Mouse (Mus musculus) MEL (cell line): ENCODE data around the gene Asgr2. TPM values are rescaled to one million over a fixed set of nuclear protein-coding genes. Genes with fewer than 3 reads are reported as not detected.

Experiments
- DNase-seq: peaks from one replicate; pipeline ENCODE4 v3.0.0; 2011; ENCODE audit warnings: low read depth, low spot score
- H3K27ac ChIP-seq: 2 replicates; pipeline ENCODE4 v1.5.1; 2012; ENCODE audit warnings: low read depth, mild to moderate bottlenecking, control low read depth, low read length, moderate library complexity; ENCODE audit not compliant: control insufficient read depth
- H3K27me3 ChIP-seq, 2 experiments: fragments of 150-350 bp in 1 of 2; sonication (generic) in 1 of 2; 2 replicates each; pipeline ENCODE4 v1.6.1; 2012; ENCODE audit warnings: low read length in 2 of 2, mild to moderate bottlenecking in 2 of 2, improper control_type of control experiment in 1 of 2, moderate library complexity in 1 of 2; ENCODE audit not compliant: insufficient read depth in 2 of 2, control insufficient read depth in 1 of 2
- H3K36me3 ChIP-seq, 2 experiments: 2 replicates each; pipeline ENCODE4 v1.6.1; 2012 to 2014; ENCODE audit warnings: low read length in 2 of 2, improper control_type of control experiment in 1 of 2, inconsistent platforms in 1 of 2, mild to moderate bottlenecking in 1 of 2; ENCODE audit not compliant: insufficient read depth in 2 of 2, control insufficient read depth in 1 of 2
- H3K4me1 ChIP-seq, 2 experiments: fragments of 150-350 bp in 1 of 2; sonication (generic) in 1 of 2; 2 replicates each; pipeline ENCODE4 v1.6.1; 2012; ENCODE audit warnings: low read length in 2 of 2, improper control_type of control experiment in 1 of 2, mild to moderate bottlenecking in 1 of 2; ENCODE audit not compliant: insufficient read depth in 2 of 2, control insufficient read depth in 1 of 2
- H3K4me3 ChIP-seq, 2 experiments: fragments of 150-350 bp in 1 of 2; sonication (generic) in 1 of 2; 2 replicates each; pipeline ENCODE4 v1.5.1; 2012; ENCODE audit warnings: low read depth in 2 of 2, low read length in 2 of 2, mild to moderate bottlenecking in 2 of 2, moderate library complexity in 2 of 2, control low read depth in 1 of 2, improper control_type of control experiment in 1 of 2; ENCODE audit not compliant: control insufficient read depth in 1 of 2, insufficient read depth in 1 of 2
- H3K79me2 ChIP-seq: 2 replicates; pipeline ENCODE4 v1.6.1; 2012; ENCODE audit warnings: mild to moderate bottlenecking, low read length, moderate library complexity; ENCODE audit not compliant: control insufficient read depth, poor library complexity, insufficient read depth
- H3K9ac ChIP-seq: 2 replicates; pipeline ENCODE4 v1.6.1; 2012; ENCODE audit warnings: low read depth, mild to moderate bottlenecking, control low read depth, low read length, moderate library complexity; ENCODE audit not compliant: control insufficient read depth, poor library complexity, severe bottlenecking
- H3K9me3 ChIP-seq: fragments of 150-350 bp; sonication (generic); replicated peaks from 2 replicates; pipeline ENCODE4 v1.6.1; 2012; ENCODE audit warnings: mild to moderate bottlenecking, low read length, improper control_type of control experiment, moderate library complexity; ENCODE audit not compliant: insufficient read depth
- CHD2 ChIP-seq: IDR thresholded peaks from 2 replicates; pipeline ENCODE4 v1.6.1; 2011; ENCODE audit warnings: low read length, improper control_type of control experiment
- E2F4 ChIP-seq: IDR thresholded peaks from 2 replicates; pipeline ENCODE4 v1.6.1; 2011; ENCODE audit warnings: low read depth, low read length, improper control_type of control experiment, borderline replicate concordance
- EP300 ChIP-seq, 2 experiments: IDR thresholded peaks; 2 replicates each; pipeline ENCODE4 v1.6.1; 2011; ENCODE audit warnings: improper control_type of control experiment in 2 of 2, low read length in 2 of 2, low read depth in 1 of 2, mild to moderate bottlenecking in 1 of 2
- ETS1 ChIP-seq: IDR thresholded peaks from 2 replicates; pipeline ENCODE4 v1.6.1; 2012; ENCODE audit warnings: low read depth, mild to moderate bottlenecking, inconsistent platforms, low read length, improper control_type of control experiment, moderate library complexity
- GATA1 ChIP-seq: IDR thresholded peaks from 2 replicates; pipeline ENCODE4 v1.6.1; 2011; ENCODE audit warnings: low read depth, low read length, improper control_type of control experiment
- HCFC1 ChIP-seq: IDR thresholded peaks from 2 replicates; pipeline ENCODE4 v1.6.1; 2012; ENCODE audit warnings: low read depth, mild to moderate bottlenecking, inconsistent platforms, low read length, improper control_type of control experiment, moderate library complexity
- KAT2A ChIP-seq: conservative IDR thresholded peaks from 2 replicates; pipeline ENCODE4 v1.6.1; 2012; ENCODE audit warnings: low read depth, low read length, improper control_type of control experiment, inconsistent platforms
- MAFK ChIP-seq: IDR thresholded peaks from 2 replicates; pipeline ENCODE4 v1.6.1; 2011; ENCODE audit warnings: low read depth, mild to moderate bottlenecking, low read length, improper control_type of control experiment, borderline replicate concordance
- MEF2A ChIP-seq: IDR thresholded peaks from 2 replicates; pipeline ENCODE4 v1.6.1; 2014; ENCODE audit warnings: low read depth, mild to moderate bottlenecking, inconsistent platforms, low read length, improper control_type of control experiment; ENCODE audit not compliant: poor library complexity, insufficient replicate concordance, severe bottlenecking; ENCODE audit errors: extremely low read depth
- MXI1 ChIP-seq: IDR thresholded peaks from 2 replicates; pipeline ENCODE4 v1.6.1; 2011; ENCODE audit warnings: mild to moderate bottlenecking, low read depth, low read length, improper control_type of control experiment
- POLR2AphosphoS2 ChIP-seq: IDR thresholded peaks from 2 replicates; pipeline ENCODE4 v1.6.1; 2011; ENCODE audit warnings: low read length, improper control_type of control experiment
- POLR2AphosphoS5 ChIP-seq: IDR thresholded peaks from 2 replicates; pipeline ENCODE4 v1.6.1; 2012; ENCODE audit warnings: low read depth, borderline replicate concordance, mild to moderate bottlenecking, inconsistent platforms, low read length, moderate library complexity, mixed read lengths
- SIN3A ChIP-seq: IDR thresholded peaks from 2 replicates; pipeline ENCODE4 v1.6.1; 2012; ENCODE audit warnings: low read length, improper control_type of control experiment, inconsistent platforms
- TAL1 ChIP-seq: IDR thresholded peaks from 2 replicates; pipeline ENCODE4 v1.6.1; 2012; ENCODE audit warnings: mild to moderate bottlenecking, inconsistent platforms, low read length, moderate library complexity, mixed read lengths
- TBP ChIP-seq: IDR thresholded peaks from 2 replicates; pipeline ENCODE4 v1.8.0; 2011; ENCODE audit warnings: low read depth, low read length, improper control_type of control experiment
- UBTF ChIP-seq: IDR thresholded peaks from 2 replicates; pipeline ENCODE4 v1.6.1; 2012; ENCODE audit warnings: low read depth, mild to moderate bottlenecking, inconsistent platforms, low read length, improper control_type of control experiment, moderate library complexity, borderline replicate concordance; ENCODE audit not compliant: insufficient read depth
- ZNF384 ChIP-seq: IDR thresholded peaks from 2 replicates; pipeline ENCODE4 v1.6.1; 2012; ENCODE audit warnings: low read depth, mild to moderate bottlenecking, inconsistent platforms, low read length, improper control_type of control experiment
- polyA plus RNA-seq, 2 experiments: library from polyadenylated mRNA; stranded (reverse) in 1 of 2; unstranded in 1 of 2; fragments of >175 nt in 1 of 2; fragments of >200 nt in 1 of 2; gene quantifications; 2 replicates each; pipeline versions ENCODE4 v1.2.1 to v1.2.4; 2012; ENCODE audit warnings: low replicate concordance in 2 of 2, low read depth in 1 of 2; ENCODE audit not compliant: insufficient read length in 2 of 2, insufficient read depth in 1 of 2, missing spikeins in 1 of 2
- total RNA-seq: library from RNA; depleted of rRNA; stranded (reverse); fragments of 300-350 nt; gene quantifications from 2 replicates; pipeline ENCODE4 v1.2.3, GENCODE M21; 2012

Gene Asgr2
- total and polyA plus RNA-seq, 3 experiments: not detected

GRCm38 (mm10) chr11:70079928-70080327 lies 12.5 kb upstream of the Asgr2 start:
- TF ChIP-seq SIN3A: no peak
- TF ChIP-seq UBTF: no peak
- TF ChIP-seq KAT2A: no peak
- no peak for TF ChIP-seq ZNF384
- TF ChIP-seq POLR2AphosphoS5: no peak
- no peak for TF ChIP-seq HCFC1
- Histone ChIP-seq H3K27ac (no peak overlapping the region), H3K9me3 (no peaks in the 10 kb centered on the region), H3K79me2 (no peaks in the 10 kb centered on the region), H3K36me3 (peaks cover 0 to 10% of the 10 kb centered on the region in 2 experiments; a peak in 2 of 4 replicates), H3K4me1 (peaks cover 5 to 14% of the 10 kb centered on the region in 2 experiments), H3K4me3 (no peak overlapping the region), H3K27me3 (no peaks in the 10 kb centered on the region; a peak in 1 of 4 replicates), H3K9ac (no peak overlapping the region)
- DNase-seq: peak; percentile 29

- peaks cover 0 to 4% of the 10 kb centered on the region in 2 experiments; a peak in 2 of 4 replicates for H3K4me1 ChIP-seq
- H3K4me3 ChIP-seq: no peak overlapping the region
- no peak overlapping the region for H3K27ac ChIP-seq
- DNase-seq: no peak
- no peaks in the 10 kb centered on the region for H3K9me3 ChIP-seq
- TF ChIP-seq TAL1: no peak
- no peak for TF ChIP-seq MEF2A
- no peak for TF ChIP-seq HCFC1
- TF ChIP-seq GATA1: no peak
- no peak for TF ChIP-seq UBTF
- no peak for TF ChIP-seq MXI1
- TF ChIP-seq TBP: no peak
- no peak for TF ChIP-seq POLR2AphosphoS2
- TF ChIP-seq ETS1: no peak
- TF ChIP-seq E2F4: no peak
- TF ChIP-seq CHD2: no peak
- no peak for TF ChIP-seq MAFK
- no peak for TF ChIP-seq EP300 (IDR thresholded peaks at IDR 0.05; ENCODE audit: low read depth in 1 of 2, low read length in 2 of 2)
- no peak overlapping the region for H3K9ac ChIP-seq
- no peaks in the 10 kb centered on the region for H3K79me2 ChIP-seq
- H3K36me3 ChIP-seq: no peaks in the 10 kb centered on the region
- H3K27me3 ChIP-seq: no peaks in the 10 kb centered on the region; a peak in 1 of 4 replicates
These were observed 11.4 kb upstream of the Asgr2 start for GRCm38 (mm10) chr11:70080803-70081590.
